Mouse (Mus musculus): ENCODE measurements around the gene Wdr83os.
"Not testable (repeated sequence)": the region's sequence is repeated elsewhere in the genome, so short reads cannot be mapped to it uniquely, and the experiment has no call there.

Wdr83os gene

GRCm38 (mm10) chr8:85116984-85117383, 36.4 kb downstream of the Wdr83os start:
- DNase-seq (ENCODE audit: extremely low read depth, low read depth, low spot score): no peak

- peak; percentile 59 for DNase-seq (ENCODE audit: extremely low read depth, low read depth, low spot score)
Measured at GRCm38 (mm10) chr8:85119052-85119981, 38.8 kb downstream of the Wdr83os start.

GRCm38 (mm10) chr8:85120251-85120650, 39.7 kb downstream of the Wdr83os start:
- not testable (repeated sequence) for DNase-seq (ENCODE audit: extremely low read depth, low read depth, low spot score)

GRCm38 (mm10) chr8:85122995-85123394, 42.5 kb downstream of the Wdr83os start, which contains the start of gene Zfp791:
TSS of gene Zfp791 (minus strand) at chr8:85123095.
- no peak for DNase-seq (ENCODE audit: extremely low read depth, low read depth, low spot score)

GRCm38 (mm10) chr8:85123691-85124090, 43.2 kb downstream of the Wdr83os start:
- DNase-seq (ENCODE audit: extremely low read depth, low read depth, low spot score): no peak

Data from fat pad, adult 2 months (tissue).